ENCODE assay signal across 9 mouse cellular contexts in the genomic region with DNA sequence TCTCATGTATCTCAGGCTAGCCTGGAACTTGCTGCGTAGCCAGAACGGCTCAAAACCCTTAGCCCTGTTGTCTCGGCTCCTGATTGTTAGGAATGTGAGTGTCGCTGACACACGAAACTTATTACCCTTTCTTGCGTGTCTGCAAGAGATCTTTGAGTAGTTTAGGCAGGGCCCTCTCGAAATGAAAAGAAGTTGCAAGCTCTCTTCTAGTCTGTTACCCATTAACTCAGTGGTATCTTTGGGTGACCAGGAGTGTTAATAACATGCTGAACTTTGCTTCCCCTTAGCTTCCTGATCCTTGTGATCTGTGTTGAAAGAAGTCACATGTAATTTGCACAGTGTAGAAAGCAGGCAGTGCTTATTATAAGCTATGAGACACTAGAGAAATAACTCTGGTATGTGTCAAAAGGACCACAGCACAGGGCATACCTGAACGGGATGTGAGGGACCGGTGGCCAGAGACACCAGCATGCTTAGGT. TPM values are rescaled to one million over a fixed set of nuclear protein-coding genes. Genes with fewer than 3 reads are reported as not detected.
A peak's percentile ranks its signal among the peaks of the same experiment; 100 is the strongest.
DNase-seq lines count a peak whose midpoint lies in the region; ATAC-seq lines count a peak whose summit lies in the region.
"Had no signal": no experiment of that assay in that cellular context is flagged by ENCODE, and none has a peak within 500 bp of the region (broad histone marks: within the 10 kb centered on the region; RNA-seq: fewer than 3 reads in every experiment).

No protein-coding gene starts in this region.

- H3K4me2 ChIP-seq in embryonic facial prominence, embryonic 13.5 days: no peak overlapping the region
- peak overlapping the region; percentile 38 for H3K4me2 ChIP-seq in intestine, embryonic 15.5 days (replicated peaks)
- H3K4me2 ChIP-seq in liver, embryonic 11.5 days: peak overlapping the region; percentile 23

- no peak overlapping the region for H3K4me3 ChIP-seq in embryonic facial prominence, embryonic 13.5 days
- H3K4me3 ChIP-seq in embryonic facial prominence, embryonic 10.5 days: no peak overlapping the region
- no peak overlapping the region for H3K4me3 ChIP-seq in intestine, embryonic 15.5 days (replicated peaks)
- no peak overlapping the region for H3K4me3 ChIP-seq in liver, embryonic 11.5 days (ENCODE audit: low read depth, low read length)
- H3K4me3 ChIP-seq in macrophage (ENCODE audit: inconsistent target): no peak overlapping the region

- peaks cover 18% of the 10 kb centered on the region for H3K4me1 ChIP-seq in embryonic facial prominence, embryonic 13.5 days
- peaks cover 22% of the 10 kb centered on the region for H3K4me1 ChIP-seq in embryonic facial prominence, embryonic 10.5 days
- H3K4me1 ChIP-seq in intestine, embryonic 15.5 days (replicated peaks): no peaks in the 10 kb centered on the region
- H3K4me1 ChIP-seq in liver, embryonic 11.5 days (replicated peaks; ENCODE audit: control insufficient read depth, insufficient read depth, low read length): peaks cover 8% of the 10 kb centered on the region

- 0 out of 2 replicates have a peak overlapping the region, but pooled peaks have one; percentile 36 for H3K9ac ChIP-seq in embryonic facial prominence, embryonic 13.5 days
- H3K9ac ChIP-seq in intestine, embryonic 15.5 days: no peak overlapping the region
- H3K9ac ChIP-seq in liver, embryonic 11.5 days (ENCODE audit: low read depth, low read length): no peak overlapping the region

- H3K9me3 ChIP-seq in embryonic facial prominence, embryonic 13.5 days: no peaks in the 10 kb centered on the region
- H3K9me3 ChIP-seq in embryonic facial prominence, embryonic 10.5 days: no peaks in the 10 kb centered on the region
- H3K9me3 ChIP-seq in intestine, embryonic 15.5 days: no peaks in the 10 kb centered on the region
- H3K9me3 ChIP-seq in liver, embryonic 11.5 days (ENCODE audit: control insufficient read depth, low read length): no peaks in the 10 kb centered on the region

- no peak for ATAC-seq in embryonic facial prominence, embryonic 13.5 days (ENCODE audit: insufficient number of reproducible peaks, insufficient read depth, low FRiP score, low TSS enrichment, low read depth)
- peak; percentile 81 for ATAC-seq in intestine, embryonic 15.5 days
- 0 out of 2 replicates have a peak, but pooled peaks have one; percentile 5 for ATAC-seq in liver, embryonic 11.5 days (replicated peaks; ENCODE audit: low FRiP score)

- WGBS in embryonic facial prominence, embryonic 13.5 days: 31% methylated on average over 9 of the region's 9 CpGs
- WGBS in embryonic facial prominence, embryonic 10.5 days: 60% methylated on average over 9 of the region's 9 CpGs
- WGBS in intestine, embryonic 15.5 days: 29% methylated on average over 9 of the region's 9 CpGs
- 60% methylated on average over 9 of the region's 9 CpGs for WGBS in liver, embryonic 11.5 days
- WGBS in macrophage (ENCODE audit: missing documents): 78% methylated on average over 9 of the region's 9 CpGs

- 0 out of 2 replicates have a peak, but pooled peaks cover 4% of the 10 kb centered on the region for H3K36me3 ChIP-seq in embryonic facial prominence, embryonic 13.5 days
- no peaks in the 10 kb centered on the region for H3K36me3 ChIP-seq in embryonic facial prominence, embryonic 10.5 days (replicated peaks)
- no peaks in the 10 kb centered on the region for H3K36me3 ChIP-seq in intestine, embryonic 15.5 days
- H3K36me3 ChIP-seq in liver, embryonic 11.5 days (ENCODE audit: control insufficient read depth, insufficient read depth, low read length): no peaks in the 10 kb centered on the region
- peaks cover 8% of the 10 kb centered on the region; the same call in 1 of the 2 replicates for H3K36me3 ChIP-seq in macrophage (ENCODE audit: inconsistent target)

- no peak for DNase-seq in embryonic facial prominence, embryonic 10.5 days (ENCODE audit: low spot score)
- no peak for DNase-seq in liver, embryonic 11.5 days (ENCODE audit: low spot score)
- DNase-seq in frontal cortex, adult 2 months (ENCODE audit: extremely low spot score in 1 of 2, low spot score in 1 of 2): no peak
- DNase-seq in ovary, postnatal 10 days (ENCODE audit: low spot score): no peak
- DNase-seq in embryo, embryonic 9.5 days (ENCODE audit: extremely low spot score): no peak
- DNase-seq: cerebellum, adult 9-11 months had no signal

- H3K79me2 ChIP-seq in macrophage (ENCODE audit: inconsistent target): no peaks in the 10 kb centered on the region

- 0 out of 2 replicates have a peak overlapping the region, but pooled peaks have one; percentile 16 for H3K27ac ChIP-seq in embryonic facial prominence, embryonic 13.5 days
- no peak overlapping the region for H3K27ac ChIP-seq in embryonic facial prominence, embryonic 10.5 days (replicated peaks)
- H3K27ac ChIP-seq in intestine, embryonic 15.5 days: peak overlapping the region; percentile 82
- H3K27ac ChIP-seq in liver, embryonic 11.5 days (ENCODE audit: low read depth, low read length): peak overlapping the region; percentile 77
- H3K27ac ChIP-seq in macrophage: peak overlapping the region; percentile 72

- H3K27me3 ChIP-seq in embryonic facial prominence, embryonic 13.5 days: no peaks in the 10 kb centered on the region
- H3K27me3 ChIP-seq in embryonic facial prominence, embryonic 10.5 days (replicated peaks; ENCODE audit: low read depth, poor library complexity, severe bottlenecking): no peaks in the 10 kb centered on the region
- no peaks in the 10 kb centered on the region for H3K27me3 ChIP-seq in intestine, embryonic 15.5 days (replicated peaks)
- H3K27me3 ChIP-seq in liver, embryonic 11.5 days (replicated peaks; ENCODE audit: control insufficient read depth, insufficient read depth, low read length): no peaks in the 10 kb centered on the region

RNA-seq across cellular contexts. Expression of a gene that starts 43.4 kb away (rescaled TPM):
- polyA plus RNA-seq in embryonic facial prominence, embryonic 13.5 days (2015; fragmentation: Nextera tagmentation; extraction: Ambion mirVana): 5,425 and 5,472 TPM in 2 replicates
- polyA plus RNA-seq in embryonic facial prominence, embryonic 10.5 days (2016; fragmentation: Nextera tagmentation; extraction: Ambion mirVana): 3,747 and 3,838 TPM in 2 replicates
- 4,456 and 4,538 TPM in 2 replicates for polyA plus RNA-seq in intestine, embryonic 15.5 days (2015; fragmentation: Nextera tagmentation; extraction: Ambion mirVana)
- 4,536 and 4,551 TPM in 2 replicates for polyA plus RNA-seq in liver, embryonic 11.5 days (2014; fragmentation: Nextera tagmentation; extraction: Ambion mirVana)
- 1,000 to 10,000 TPM in 11 of 26 experiments, 100 to 1,000 TPM in 15; 559 to 2,446 (median 950) TPM for total RNA-seq in macrophage (2018; cell fraction: chromatin; rRNA removed)
- 1,000 to 10,000 TPM; 2,865 to 8,643 (median 4,877) TPM for total RNA-seq in macrophage (2018; cell fraction: cytosol; rRNA removed)
- 1,000 to 10,000 TPM; 1,048 to 3,060 (median 1,722) TPM for total RNA-seq in macrophage (2018; cell fraction: nucleus; rRNA removed)
- 6,779 to 7,082 TPM (median 6,969 TPM) in 3 replicates for polyA plus RNA-seq in macrophage (2018)
- 3,478 and 3,677 TPM in 2 replicates for polyA plus RNA-seq in frontal cortex, adult 2 months (2012; rRNA removed)

RNA-seq across cellular contexts. Expression of a gene that starts 55.5 kb away (rescaled TPM):
- 22.7 and 23.3 TPM in 2 replicates for polyA plus RNA-seq in embryonic facial prominence, embryonic 13.5 days (2015; fragmentation: Nextera tagmentation; extraction: Ambion mirVana)
- 9.5 and 11.2 TPM in 2 replicates for polyA plus RNA-seq in embryonic facial prominence, embryonic 10.5 days (2016; fragmentation: Nextera tagmentation; extraction: Ambion mirVana)
- polyA plus RNA-seq in intestine, embryonic 15.5 days (2015; fragmentation: Nextera tagmentation; extraction: Ambion mirVana): 39.6 and 49.8 TPM in 2 replicates
- polyA plus RNA-seq in liver, embryonic 11.5 days (2014; fragmentation: Nextera tagmentation; extraction: Ambion mirVana): 7.9 and 8.5 TPM in 2 replicates
- total RNA-seq in macrophage (2018; cell fraction: chromatin; rRNA removed): 100 to 1,000 TPM in 1 of 26 experiments, 10 to 100 TPM in 25; 16.8 to 108 (median 48.4) TPM
- 10 to 100 TPM; 15.0 to 68.2 (median 32.7) TPM for total RNA-seq in macrophage (2018; cell fraction: cytosol; rRNA removed)
- total RNA-seq in macrophage (2018; cell fraction: nucleus; rRNA removed): 100 to 1,000 TPM in 2 of 26 experiments, 10 to 100 TPM in 24; 22.2 to 122 (median 53.8) TPM
- 35.7 to 56.6 TPM (median 55.8 TPM) in 3 replicates for polyA plus RNA-seq in macrophage (2018)
- polyA plus RNA-seq in frontal cortex, adult 2 months (2012; rRNA removed): 14.7 and 17.1 TPM in 2 replicates
